Mouse (Mus musculus): ENCODE results near the gene Olfr1161. TPM values are rescaled to one million over a fixed set of nuclear protein-coding genes. Genes with fewer than 3 reads are reported as not detected.

The Olfr1161 gene
- polyA plus RNA-seq (2015; fragmentation: Illumina TruSeq; extraction: RNeasy Lipid Tissue Mini Kit (QIAGEN cat#74804); ENCODE audit: insufficient read depth, low replicate concordance) = not detected

DNA sequence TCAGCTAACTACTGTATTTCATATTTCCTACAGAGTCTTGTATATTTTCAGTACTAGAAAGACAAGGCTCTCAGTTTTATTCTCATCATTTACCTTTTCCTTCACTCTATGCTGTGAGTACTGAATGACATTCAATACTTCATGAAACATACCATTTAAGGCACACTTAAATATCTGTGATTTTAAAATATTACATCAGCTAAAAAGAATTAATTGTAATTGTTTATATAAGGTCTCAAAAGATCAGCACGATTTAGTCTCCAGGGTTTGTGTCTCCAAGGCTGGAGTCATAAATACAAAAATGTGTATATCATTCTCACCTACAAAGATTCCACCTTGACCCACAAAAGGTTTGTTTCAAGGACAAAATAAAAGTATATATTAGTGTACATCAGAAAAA is at the start of gene Olfr1161:
Gene Olfr1161, plus strand, starts transcription at position 301 of the 400 bp plus-strand sequence.

DNA sequence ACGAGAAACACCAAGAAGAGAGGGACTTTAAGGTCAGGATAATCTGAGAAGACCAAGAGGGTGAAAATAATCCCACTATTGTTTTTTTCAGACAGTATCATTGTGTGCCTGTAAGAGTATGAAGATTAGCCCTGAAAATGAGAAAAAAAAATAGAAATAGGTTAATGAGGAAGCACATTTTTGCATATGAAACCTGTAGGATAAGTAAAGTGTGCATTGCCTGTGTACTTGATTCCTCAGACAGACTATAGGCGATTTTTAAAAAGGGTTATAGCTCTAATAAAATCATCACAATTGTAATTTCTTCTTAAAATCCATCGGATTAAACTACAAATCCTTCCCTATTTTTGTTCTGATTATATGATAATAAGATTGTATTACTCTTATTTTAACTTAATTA is 48.0 kb upstream of the Olfr1161 start, which contains the start of gene Olfr74:
Gene Olfr74, minus strand, starts transcription at position 101 of the 400 bp plus-strand sequence.

DNA sequence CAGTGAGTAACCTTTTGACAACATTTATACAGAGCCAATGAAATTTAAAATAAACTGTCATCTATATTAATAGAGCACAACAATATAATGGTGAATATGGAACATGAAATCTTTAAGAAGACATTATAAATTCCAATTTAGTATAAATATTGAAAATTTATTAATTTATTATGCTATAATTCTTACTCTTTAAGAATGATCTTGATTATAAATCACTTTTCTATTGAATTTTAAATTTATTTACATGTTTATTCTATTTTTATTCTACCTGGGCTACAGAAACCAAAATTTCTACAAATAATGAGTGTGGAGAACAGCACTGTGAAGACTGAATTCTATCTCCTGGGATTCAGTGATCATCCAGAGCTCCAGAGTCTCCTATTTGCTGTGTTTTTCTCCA is 32.8 kb upstream of the Olfr1161 start, which contains the start of gene Olfr1158:
Gene Olfr1158, plus strand, starts transcription at position 301 of the 400 bp plus-strand sequence.

DNA sequence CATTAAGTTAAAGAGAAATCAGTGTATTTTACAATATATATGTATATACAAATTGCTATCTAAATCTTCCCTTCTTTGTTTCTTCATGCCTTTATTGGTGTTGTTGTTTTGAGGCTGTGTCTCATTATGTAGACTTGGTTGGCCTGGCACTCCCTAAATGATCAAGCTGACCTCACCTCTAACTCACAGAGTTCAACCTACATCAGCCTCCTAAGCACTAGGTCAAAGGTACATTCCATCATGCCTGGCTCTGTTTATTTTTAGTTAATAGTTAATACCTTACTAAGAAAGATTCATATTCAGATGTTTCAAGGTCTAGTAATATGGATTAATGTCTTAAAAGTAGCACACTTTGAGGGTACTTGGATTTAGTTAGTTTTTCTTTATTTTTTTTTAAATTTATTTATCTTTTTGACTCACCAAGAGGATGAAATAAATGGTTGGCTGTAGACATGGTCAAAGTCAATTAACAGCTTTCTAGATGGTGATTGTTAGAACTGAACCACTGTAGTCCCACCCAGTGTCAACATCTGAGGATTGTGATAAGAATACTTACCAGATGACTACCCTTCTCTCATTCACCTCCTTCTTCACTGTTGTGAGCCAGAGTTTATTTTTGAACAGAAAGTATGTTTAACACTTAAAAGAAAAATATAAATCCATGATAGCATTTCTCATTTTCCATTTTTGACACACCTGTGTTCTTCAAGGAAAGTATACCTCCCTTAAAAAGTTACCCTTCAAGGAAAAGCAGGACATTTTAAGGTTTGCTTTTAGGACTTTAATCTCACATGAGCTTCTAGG is 14.9 kb upstream of the Olfr1161 start, which contains the start of gene Olfr1160:
Gene Olfr1160, minus strand, starts transcription at position 754 of the 804 bp plus-strand sequence.

DNA sequence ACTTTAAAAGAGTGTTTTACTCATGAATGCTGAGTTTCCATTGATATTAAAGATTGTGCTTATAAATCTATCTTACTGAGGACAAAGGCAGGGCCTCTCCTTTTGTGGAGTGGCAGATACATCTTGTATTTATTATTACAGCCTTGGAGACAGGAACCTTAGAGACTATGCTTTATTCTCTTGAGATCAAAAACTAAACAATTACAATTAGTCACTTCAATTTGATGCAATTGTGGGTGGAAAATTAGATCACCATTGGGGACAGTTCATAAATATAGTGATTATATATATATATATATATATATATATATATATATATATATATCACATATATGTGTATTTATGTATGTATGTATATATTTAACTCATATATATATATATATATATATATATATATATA is 15.0 kb downstream of the Olfr1161 start, which contains the start of gene Olfr73:
Gene Olfr73, minus strand, starts transcription at position 101 of the 400 bp plus-strand sequence.

DNA sequence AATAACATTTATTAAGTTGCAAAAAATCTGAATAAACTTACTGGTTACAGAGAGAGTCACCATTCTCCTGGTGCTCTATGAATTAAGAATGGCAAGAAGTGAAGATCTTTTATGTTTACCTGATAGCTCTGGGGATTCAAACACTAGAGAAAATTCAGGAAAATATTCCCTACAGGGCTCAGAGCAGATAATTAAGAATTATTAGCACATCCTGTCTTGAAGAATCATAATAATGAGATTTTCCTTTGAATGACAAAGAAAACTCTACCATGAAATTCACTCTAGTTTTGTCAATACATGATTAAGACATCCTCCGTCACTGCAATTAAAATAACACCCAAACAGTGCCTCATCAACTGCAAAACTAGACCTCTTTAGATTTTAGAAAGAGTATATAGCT is 28.5 kb downstream of the Olfr1161 start, which contains the start of gene Olfr1162:
Gene Olfr1162, minus strand, starts transcription at position 101 of the 400 bp plus-strand sequence.

DNA sequence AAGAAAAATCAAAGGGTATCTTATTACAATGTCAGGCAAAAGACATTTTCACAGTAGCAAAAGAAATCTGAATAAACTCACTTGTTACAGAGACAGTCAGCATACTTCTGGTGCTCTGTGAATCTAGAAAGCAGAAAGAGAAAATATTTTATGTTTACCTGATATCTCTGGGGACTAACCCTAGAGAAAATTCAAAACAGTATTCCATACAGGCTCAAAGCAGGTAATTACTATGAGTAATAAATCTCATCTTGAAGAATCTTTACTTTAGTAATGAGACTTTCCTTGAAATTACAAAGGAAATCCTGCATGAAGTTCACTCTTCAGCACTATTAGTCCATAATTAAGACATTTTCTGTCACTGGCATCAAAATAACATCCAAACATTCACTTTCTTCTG is 49.2 kb downstream of the Olfr1161 start, which contains the start of gene Olfr1163:
Gene Olfr1163, minus strand, starts transcription at position 101 of the 400 bp plus-strand sequence.

Other genes starting within 250 kb of the Olfr1161 start
- gene Olfr152, start 243.3 kb upstream of the Olfr1161 start, polyA plus RNA-seq (2015; fragmentation: Illumina TruSeq; extraction: RNeasy Lipid Tissue Mini Kit (QIAGEN cat#74804); ENCODE audit: insufficient read depth, low replicate concordance) = not detected
- gene Olfr1143, start 222.2 kb upstream of the Olfr1161 start, polyA plus RNA-seq (2015; fragmentation: Illumina TruSeq; extraction: RNeasy Lipid Tissue Mini Kit (QIAGEN cat#74804); ENCODE audit: insufficient read depth, low replicate concordance) = not detected
- not detected for gene Olfr1145, start 213.0 kb upstream of the Olfr1161 start, polyA plus RNA-seq (2015; fragmentation: Illumina TruSeq; extraction: RNeasy Lipid Tissue Mini Kit (QIAGEN cat#74804); ENCODE audit: insufficient read depth, low replicate concordance)
- not detected for gene Olfr1148, start 192.2 kb upstream of the Olfr1161 start, polyA plus RNA-seq (2015; fragmentation: Illumina TruSeq; extraction: RNeasy Lipid Tissue Mini Kit (QIAGEN cat#74804); ENCODE audit: insufficient read depth, low replicate concordance)
- gene Olfr1150-ps1, start 178.8 kb upstream of the Olfr1161 start, polyA plus RNA-seq (2015; fragmentation: Illumina TruSeq; extraction: RNeasy Lipid Tissue Mini Kit (QIAGEN cat#74804); ENCODE audit: insufficient read depth, low replicate concordance) = not detected
- not detected for gene Olfr1151, start 166.9 kb upstream of the Olfr1161 start, polyA plus RNA-seq (2015; fragmentation: Illumina TruSeq; extraction: RNeasy Lipid Tissue Mini Kit (QIAGEN cat#74804); ENCODE audit: insufficient read depth, low replicate concordance)
- gene Olfr1152, start 156.3 kb upstream of the Olfr1161 start, polyA plus RNA-seq (2015; fragmentation: Illumina TruSeq; extraction: RNeasy Lipid Tissue Mini Kit (QIAGEN cat#74804); ENCODE audit: insufficient read depth, low replicate concordance) = not detected
- gene Olfr1153, start 127.8 kb upstream of the Olfr1161 start, polyA plus RNA-seq (2015; fragmentation: Illumina TruSeq; extraction: RNeasy Lipid Tissue Mini Kit (QIAGEN cat#74804); ENCODE audit: insufficient read depth, low replicate concordance) = not detected
- gene Olfr1154, start 117.6 kb upstream of the Olfr1161 start, polyA plus RNA-seq (2015; fragmentation: Illumina TruSeq; extraction: RNeasy Lipid Tissue Mini Kit (QIAGEN cat#74804); ENCODE audit: insufficient read depth, low replicate concordance) = not detected
- gene Olfr1155, start 77.6 kb upstream of the Olfr1161 start, polyA plus RNA-seq (2015; fragmentation: Illumina TruSeq; extraction: RNeasy Lipid Tissue Mini Kit (QIAGEN cat#74804); ENCODE audit: insufficient read depth, low replicate concordance) = not detected
- not detected for gene Olfr1156, start 69.7 kb upstream of the Olfr1161 start, polyA plus RNA-seq (2015; fragmentation: Illumina TruSeq; extraction: RNeasy Lipid Tissue Mini Kit (QIAGEN cat#74804); ENCODE audit: insufficient read depth, low replicate concordance)
- not detected for gene Olfr1157, start 54.5 kb upstream of the Olfr1161 start, polyA plus RNA-seq (2015; fragmentation: Illumina TruSeq; extraction: RNeasy Lipid Tissue Mini Kit (QIAGEN cat#74804); ENCODE audit: insufficient read depth, low replicate concordance)
- not detected for gene Olfr74, start 48.1 kb upstream of the Olfr1161 start, polyA plus RNA-seq (2015; fragmentation: Illumina TruSeq; extraction: RNeasy Lipid Tissue Mini Kit (QIAGEN cat#74804); ENCODE audit: insufficient read depth, low replicate concordance)
- gene Olfr1158, start 32.7 kb upstream of the Olfr1161 start, polyA plus RNA-seq (2015; fragmentation: Illumina TruSeq; extraction: RNeasy Lipid Tissue Mini Kit (QIAGEN cat#74804); ENCODE audit: insufficient read depth, low replicate concordance) = not detected
- not detected for gene Olfr1160, start 14.5 kb upstream of the Olfr1161 start, polyA plus RNA-seq (2015; fragmentation: Illumina TruSeq; extraction: RNeasy Lipid Tissue Mini Kit (QIAGEN cat#74804); ENCODE audit: insufficient read depth, low replicate concordance)
- not detected for gene Olfr73, start 14.9 kb downstream of the Olfr1161 start, polyA plus RNA-seq (2015; fragmentation: Illumina TruSeq; extraction: RNeasy Lipid Tissue Mini Kit (QIAGEN cat#74804); ENCODE audit: insufficient read depth, low replicate concordance)
- gene Olfr1162, start 28.4 kb downstream of the Olfr1161 start, polyA plus RNA-seq (2015; fragmentation: Illumina TruSeq; extraction: RNeasy Lipid Tissue Mini Kit (QIAGEN cat#74804); ENCODE audit: insufficient read depth, low replicate concordance) = not detected
- not detected for gene Olfr1163, start 49.1 kb downstream of the Olfr1161 start, polyA plus RNA-seq (2015; fragmentation: Illumina TruSeq; extraction: RNeasy Lipid Tissue Mini Kit (QIAGEN cat#74804); ENCODE audit: insufficient read depth, low replicate concordance)
- not detected for gene Olfr1164, start 71.2 kb downstream of the Olfr1161 start, polyA plus RNA-seq (2015; fragmentation: Illumina TruSeq; extraction: RNeasy Lipid Tissue Mini Kit (QIAGEN cat#74804); ENCODE audit: insufficient read depth, low replicate concordance)
- not detected for gene Olfr1166, start 105.5 kb downstream of the Olfr1161 start, polyA plus RNA-seq (2015; fragmentation: Illumina TruSeq; extraction: RNeasy Lipid Tissue Mini Kit (QIAGEN cat#74804); ENCODE audit: insufficient read depth, low replicate concordance)
- not detected for gene Olfr1167, start 132.4 kb downstream of the Olfr1161 start, polyA plus RNA-seq (2015; fragmentation: Illumina TruSeq; extraction: RNeasy Lipid Tissue Mini Kit (QIAGEN cat#74804); ENCODE audit: insufficient read depth, low replicate concordance)
- not detected for gene Olfr1168, start 159.1 kb downstream of the Olfr1161 start, polyA plus RNA-seq (2015; fragmentation: Illumina TruSeq; extraction: RNeasy Lipid Tissue Mini Kit (QIAGEN cat#74804); ENCODE audit: insufficient read depth, low replicate concordance)
- not detected for gene Olfr1170, start 205.6 kb downstream of the Olfr1161 start, polyA plus RNA-seq (2015; fragmentation: Illumina TruSeq; extraction: RNeasy Lipid Tissue Mini Kit (QIAGEN cat#74804); ENCODE audit: insufficient read depth, low replicate concordance)

All from spleen, adult 10 weeks (tissue).